Mouse (Mus musculus): ENCODE measurements around the gene Lsm14b.

- TF ChIP-seq CTCF (IDR thresholded peaks at IDR 0.05; ENCODE audit: low read depth) (no peak), EP300 (IDR thresholded peaks at IDR 0.05; ENCODE audit: low read depth) (no peak)
Observed at GRCm38 (mm10) chr2:180047980-180048635, 23.3 kb downstream of the Lsm14b start.

Data from liver, embryonic 14.5 days (tissue).